Mouse (Mus musculus) heart, embryonic 11.5 days (tissue): Measurements from ENCODE around the gene Nip7. TPM values are rescaled to one million over a fixed set of nuclear protein-coding genes. Genes with fewer than 3 reads are reported as not detected.
A peak's percentile ranks its signal among the peaks of the same experiment; 100 is the strongest.
"Not testable (repeated sequence)": the region's sequence is repeated elsewhere in the genome, so short reads cannot be mapped to it uniquely, and the experiment has no call there.

Experiments used
- ATAC-seq: fragments of 200-750 bp; cut with Nextera tagmentation; replicated peaks from 2 replicates; pipeline ENCODE4 v1.8.0; 2017; ENCODE audit warnings: moderate library complexity; ENCODE audit not compliant: insufficient number of reproducible peaks, low FRiP score, low TSS enrichment
- H3K27ac ChIP-seq: fragments of 300-500 bp; sonication (generic); 2 replicates; pipeline ENCODE4 v1.5.1; 2014; ENCODE audit warnings: mild to moderate bottlenecking, low read depth, low read length
- H3K27me3 ChIP-seq: fragments of 300-500 bp; sonication (generic); 2 replicates; pipeline ENCODE4 v1.6.1; 2014; ENCODE audit warnings: mild to moderate bottlenecking, low read length, mixed read lengths; ENCODE audit not compliant: control insufficient read depth, insufficient read depth
- H3K36me3 ChIP-seq: fragments of 300-500 bp; sonication (generic); 2 replicates; pipeline ENCODE4 v1.6.1; 2014; ENCODE audit warnings: mild to moderate bottlenecking, low read length, moderate library complexity, mixed read lengths; ENCODE audit not compliant: control insufficient read depth, insufficient read depth
- H3K4me1 ChIP-seq: fragments of 300-500 bp; sonication (generic); 2 replicates; pipeline ENCODE4 v1.6.1; 2014; ENCODE audit warnings: low read length; ENCODE audit not compliant: control insufficient read depth, insufficient read depth
- H3K4me2 ChIP-seq: fragments of 300-500 bp; sonication (generic); 2 replicates; pipeline ENCODE4 v1.6.1; 2014; ENCODE audit warnings: mild to moderate bottlenecking, moderate library complexity
- H3K4me3 ChIP-seq: fragments of 300-500 bp; sonication (generic); 2 replicates; pipeline ENCODE4 v1.5.1; 2014; ENCODE audit warnings: low read depth, low read length
- H3K9ac ChIP-seq: fragments of 300-500 bp; sonication (generic); 2 replicates; pipeline ENCODE4 v1.6.1; 2014; ENCODE audit warnings: mild to moderate bottlenecking, low read depth, low read length, moderate library complexity
- H3K9me3 ChIP-seq: fragments of 300-500 bp; sonication (generic); replicated peaks from 2 replicates; pipeline ENCODE4 v1.6.1; 2016; ENCODE audit warnings: low read length; ENCODE audit not compliant: control insufficient read depth
- WGBS: fragments of 180-500 bp; shearing (Covaris S2); extraction: QIAGEN DNeasy Blood & Tissue Kit; methylation state at CpG from one replicate; pipeline ENCODE4 v1.1.7; 2014; ENCODE audit not compliant: insufficient replicate concordance; 5-methylcytosine and 5-hydroxymethylcytosine counted together
- microRNA-seq: library from miRNA; unstranded; fragments of <30 nt; microRNA quantifications from one replicate; pipeline ENCODE4, GENCODE M21; 2016; ENCODE audit warnings: borderline number of aligned reads
- polyA plus RNA-seq: library from polyadenylated mRNA; unstranded; fragments of >200 nt; fragmentation: Nextera tagmentation; extraction: Ambion mirVana; gene quantifications from 2 replicates; pipeline ENCODE4 v1.2.1, GENCODE M21; 2014

Nip7 gene
- polyA plus RNA-seq, 1 experiment from 2014 or later = 66.9 TPM

GRCm38 (mm10) chr8:107108089-107108488 is 51.4 kb downstream of the Nip7 start:
- 85% methylated on average over 5 of the region's 5 CpGs for WGBS

GRCm38 (mm10) chr8:107108978-107109720 is 52.5 kb downstream of the Nip7 start:
- ATAC-seq = no peak
- Histone ChIP-seq H3K9ac (0 out of 2 replicates have a peak overlapping the region, but pooled peaks have one; percentile 1), H3K4me2 (peak overlapping the region; percentile 31), H3K27ac (no peak overlapping the region), H3K36me3 (no peaks in the 10 kb centered on the region), H3K4me3 (0 out of 2 replicates have a peak overlapping the region, but pooled peaks have one; percentile 22), H3K4me1 (0 out of 2 replicates have a peak, but pooled peaks cover under 1% of the 10 kb centered on the region), H3K9me3 (no peaks in the 10 kb centered on the region), H3K27me3 (no peaks in the 10 kb centered on the region)
- 60% methylated on average over 23 of the region's 23 CpGs for WGBS

More at GRCm38 (mm10) chr8:107108089-107108488, 51.4 kb downstream of the Nip7 start:
- not testable (repeated sequence) for H3K9me3 ChIP-seq, H3K27me3 ChIP-seq, ATAC-seq, H3K9ac ChIP-seq, H3K27ac ChIP-seq, H3K4me1 ChIP-seq, H3K4me3 ChIP-seq, H3K36me3 ChIP-seq, H3K4me2 ChIP-seq

- H3K27ac ChIP-seq = no peak overlapping the region
- no peaks in the 10 kb centered on the region for H3K36me3 ChIP-seq
- H3K9ac ChIP-seq = no peak overlapping the region
- H3K4me2 ChIP-seq = no peak overlapping the region
- 0 out of 2 replicates have a peak, but pooled peaks cover 5% of the 10 kb centered on the region for H3K4me1 ChIP-seq
- WGBS = 79% methylated on average over 5 of the region's 5 CpGs
- H3K4me3 ChIP-seq = no peak overlapping the region
- ATAC-seq = no peak
- H3K27me3 ChIP-seq = no peaks in the 10 kb centered on the region
- no peaks in the 10 kb centered on the region for H3K9me3 ChIP-seq
These were observed 53.2 kb downstream of the Nip7 start for GRCm38 (mm10) chr8:107109816-107110435.

Small RNA genes lying within 50 kb of the gene (microRNA-seq; reads per million reads assigned to microRNA genes)
- 2.2 reads per million, percentile 27 among the genes with 10 or more reads in this experiment for gene Mir7075

Other genes starting within 250 kb of the Nip7 start
- gene Has3, start 186.6 kb upstream of the Nip7 start, polyA plus RNA-seq = 0.08 and 0.17 TPM in 2 replicates
- gene Utp4, start 163.2 kb upstream of the Nip7 start, polyA plus RNA-seq = 53.9 and 56.9 TPM in 2 replicates
- gene Sntb2, start 121.1 kb upstream of the Nip7 start, polyA plus RNA-seq = 6.0 and 8.0 TPM in 2 replicates
- 48.5 and 59.8 TPM in 2 replicates for gene Vps4a, start 25.7 kb upstream of the Nip7 start, polyA plus RNA-seq
- 40.7 and 42.6 TPM in 2 replicates for gene Pdf, start 8.3 kb upstream of the Nip7 start, polyA plus RNA-seq
- 31.5 and 31.9 TPM in 2 replicates for gene Cog8, start 188 bp upstream of the Nip7 start, polyA plus RNA-seq
- not detected in 2 replicates for gene Tmed6, start 8.8 kb downstream of the Nip7 start, polyA plus RNA-seq
- gene Terf2, start 39.7 kb downstream of the Nip7 start, polyA plus RNA-seq = 7.5 and 10.9 TPM in 2 replicates
- gene Cyb5b, start 93.8 kb downstream of the Nip7 start, polyA plus RNA-seq = 87.0 and 93.6 TPM in 2 replicates
- 11.2 and 12.2 TPM in 2 replicates for gene Nfat5, start 236.6 kb downstream of the Nip7 start, polyA plus RNA-seq